Mouse (Mus musculus) embryonic facial prominence, embryonic 13.5 days (tissue): Measurements from ENCODE around the gene Efnb2. TPM values are rescaled to one million over a fixed set of nuclear protein-coding genes. Genes with fewer than 3 reads are reported as not detected.

Experiments
- ATAC-seq: fragments of 200-750 bp; cut with Nextera tagmentation; 2 replicates; pipeline ENCODE4 v1.8.0; 2017; ENCODE audit warnings: low read depth; ENCODE audit not compliant: insufficient number of reproducible peaks, insufficient read depth, low FRiP score, low TSS enrichment
- H3K27ac ChIP-seq: fragments of 300-500 bp; sonication (generic); 2 replicates; pipeline ENCODE4 v1.5.1; 2015; ENCODE audit warnings: moderate library complexity, mild to moderate bottlenecking, inconsistent platforms
- H3K27me3 ChIP-seq: fragments of 300-500 bp; sonication (generic); 2 replicates; pipeline ENCODE4 v1.6.1; 2015; ENCODE audit warnings: mild to moderate bottlenecking, inconsistent platforms
- H3K36me3 ChIP-seq: fragments of 300-500 bp; sonication (generic); 2 replicates; pipeline ENCODE4 v1.6.1; 2015; ENCODE audit warnings: mild to moderate bottlenecking, inconsistent platforms
- H3K4me1 ChIP-seq: fragments of 300-500 bp; sonication (generic); 2 replicates; pipeline ENCODE4 v1.6.1; 2015; ENCODE audit warnings: inconsistent platforms
- H3K4me2 ChIP-seq: fragments of 300-500 bp; sonication (generic); 2 replicates; pipeline ENCODE4 v1.6.1; 2015; ENCODE audit warnings: moderate library complexity, mild to moderate bottlenecking, inconsistent platforms
- H3K4me3 ChIP-seq: fragments of 300-500 bp; sonication (generic); 2 replicates; pipeline ENCODE4 v1.5.1; 2015; ENCODE audit warnings: mild to moderate bottlenecking, inconsistent platforms
- H3K9ac ChIP-seq: fragments of 300-500 bp; sonication (generic); 2 replicates; pipeline ENCODE4 v1.6.1; 2015; ENCODE audit warnings: mild to moderate bottlenecking, inconsistent platforms
- H3K9me3 ChIP-seq: fragments of 300-500 bp; sonication (generic); 2 replicates; pipeline ENCODE4 v1.6.1; 2016; ENCODE audit warnings: inconsistent platforms
- WGBS: fragments of 180-500 bp; shearing (Covaris S2); methylation state at CpG from one replicate; pipeline ENCODE4 v1.1.7; 2015; ENCODE audit warnings: mixed read lengths; 5-methylcytosine and 5-hydroxymethylcytosine counted together
- polyA plus RNA-seq: library from polyadenylated mRNA; unstranded; fragments of >200 nt; fragmentation: Nextera tagmentation; extraction: Ambion mirVana; gene quantifications from 2 replicates; pipeline ENCODE4 v1.2.1, GENCODE M21; 2015

Efnb2 gene
- polyA plus RNA-seq, 1 experiment from 2014 or later, result 37.1 TPM

- H3K27me3 ChIP-seq, result no peaks in the 10 kb centered on the region
- whole genome bisulfite sequencing, result 80% methylated on average over 5 of the region's 5 CpGs
- H3K36me3 ChIP-seq, result peaks cover 65% of the 10 kb centered on the region
- no peak overlapping the region for H3K27ac ChIP-seq
- no peak overlapping the region for H3K4me3 ChIP-seq
- 0 out of 2 replicates have a peak, but pooled peaks cover 3% of the 10 kb centered on the region for H3K4me1 ChIP-seq
- no peak overlapping the region for H3K4me2 ChIP-seq
- no peak overlapping the region for H3K9ac ChIP-seq
- H3K9me3 ChIP-seq, result no peaks in the 10 kb centered on the region
- no peak for ATAC-seq
Observed at GRCm38 (mm10) chr8:8674864-8675263, 13.8 kb upstream of the Efnb2 start.

DNA sequence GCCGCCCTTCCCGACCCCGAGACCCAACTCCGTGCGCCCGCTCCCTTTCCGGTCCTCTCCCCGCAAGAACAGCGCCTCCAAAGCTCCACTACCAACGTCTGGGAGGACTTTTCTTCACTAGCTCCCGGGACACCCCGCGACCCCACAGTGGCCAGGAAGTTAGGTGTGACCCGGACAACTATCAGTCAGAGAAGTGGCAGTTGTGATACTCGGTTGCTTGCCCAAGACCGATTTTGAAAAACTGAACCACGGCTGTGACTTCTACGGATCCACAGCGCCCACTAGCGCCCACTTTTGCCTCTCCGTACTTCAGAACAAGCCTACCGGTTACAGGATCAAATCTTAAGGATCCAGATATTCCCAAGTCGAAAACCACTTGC is 707 bp upstream of the Efnb2 start:
- H3K27ac ChIP-seq, result peak overlapping the region; percentile 74
- H3K4me1 ChIP-seq, result peaks cover 15% of the 10 kb centered on the region
- no peaks in the 10 kb centered on the region for H3K27me3 ChIP-seq
- peak overlapping the region; percentile 98 for H3K9ac ChIP-seq
- H3K36me3 ChIP-seq, result peaks cover 12% of the 10 kb centered on the region
- H3K9me3 ChIP-seq, result no peaks in the 10 kb centered on the region
- H3K4me3 ChIP-seq, result peak overlapping the region; percentile 95
- peak overlapping the region; percentile 86 for H3K4me2 ChIP-seq
- peak; percentile 2; the same call in 1 of the 2 replicates for ATAC-seq
- WGBS, result under 1% methylated on average over 23 of the region's 23 CpGs

DNA sequence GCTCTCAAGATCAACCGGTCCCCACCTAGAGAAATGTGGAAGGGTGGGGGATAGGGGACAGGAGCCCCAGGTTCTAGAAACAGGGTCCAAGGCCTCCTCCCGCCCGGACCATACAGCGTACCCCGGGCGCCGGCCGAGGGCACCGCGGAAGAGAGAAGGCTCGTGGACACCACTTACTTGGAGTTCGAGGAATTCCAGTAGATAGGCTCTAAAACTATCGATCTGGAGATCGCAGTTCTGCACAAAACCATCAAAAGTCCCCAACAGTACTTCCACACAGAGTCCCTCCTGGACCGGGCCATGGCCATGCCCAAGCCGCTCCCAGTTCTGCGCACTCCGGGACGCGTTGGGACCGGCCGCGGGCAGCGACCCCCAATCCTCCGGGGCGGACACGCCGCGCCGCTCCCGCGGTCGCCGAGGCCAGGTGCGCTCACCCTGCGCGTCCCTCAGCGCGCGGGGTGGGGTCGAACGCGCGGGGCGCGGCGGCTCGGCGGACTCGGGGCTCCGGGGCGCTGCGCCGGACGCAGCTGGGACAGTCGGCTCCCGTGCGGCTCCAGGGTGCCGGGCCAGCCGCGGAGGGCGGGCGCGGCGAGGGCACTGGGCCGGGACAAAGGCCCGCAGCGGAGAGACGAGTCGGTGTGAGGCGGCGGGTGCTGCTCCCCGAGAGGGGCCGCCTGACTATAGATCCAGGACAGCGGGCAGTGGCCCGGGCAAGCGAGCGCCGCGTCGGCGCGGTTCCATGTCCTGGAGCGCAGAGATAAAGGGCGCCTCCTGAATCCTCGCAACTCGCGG is 539 bp downstream of the Efnb2 start:
- Histone ChIP-seq H3K4me2 (peak overlapping the region; percentile 86), H3K27ac (peak overlapping the region; percentile 89), H3K27me3 (no peaks in the 10 kb centered on the region), H3K4me1 (peaks cover 28% of the 10 kb centered on the region), H3K4me3 (peak overlapping the region; percentile 95), H3K36me3 (peaks cover 4% of the 10 kb centered on the region; the same call in 1 of the 2 replicates), H3K9ac (peak overlapping the region; percentile 98), H3K9me3 (no peaks in the 10 kb centered on the region)
- WGBS, result under 1% methylated on average over 88 of the region's 88 CpGs
- peak; percentile 4 for ATAC-seq

GRCm38 (mm10) chr8:8659503-8660306 is 1.3 kb downstream of the Efnb2 start:
- no peaks in the 10 kb centered on the region for H3K27me3 ChIP-seq
- peak overlapping the region; percentile 89 for H3K27ac ChIP-seq
- H3K4me2 ChIP-seq, result peak overlapping the region; percentile 86
- no peak for ATAC-seq
- H3K4me3 ChIP-seq, result peak overlapping the region; percentile 95
- peak overlapping the region; percentile 98 for H3K9ac ChIP-seq
- H3K4me1 ChIP-seq, result peaks cover 35% of the 10 kb centered on the region
- WGBS, result under 1% methylated on average over 53 of the region's 53 CpGs
- H3K9me3 ChIP-seq, result no peaks in the 10 kb centered on the region
- no peaks in the 10 kb centered on the region for H3K36me3 ChIP-seq

DNA sequence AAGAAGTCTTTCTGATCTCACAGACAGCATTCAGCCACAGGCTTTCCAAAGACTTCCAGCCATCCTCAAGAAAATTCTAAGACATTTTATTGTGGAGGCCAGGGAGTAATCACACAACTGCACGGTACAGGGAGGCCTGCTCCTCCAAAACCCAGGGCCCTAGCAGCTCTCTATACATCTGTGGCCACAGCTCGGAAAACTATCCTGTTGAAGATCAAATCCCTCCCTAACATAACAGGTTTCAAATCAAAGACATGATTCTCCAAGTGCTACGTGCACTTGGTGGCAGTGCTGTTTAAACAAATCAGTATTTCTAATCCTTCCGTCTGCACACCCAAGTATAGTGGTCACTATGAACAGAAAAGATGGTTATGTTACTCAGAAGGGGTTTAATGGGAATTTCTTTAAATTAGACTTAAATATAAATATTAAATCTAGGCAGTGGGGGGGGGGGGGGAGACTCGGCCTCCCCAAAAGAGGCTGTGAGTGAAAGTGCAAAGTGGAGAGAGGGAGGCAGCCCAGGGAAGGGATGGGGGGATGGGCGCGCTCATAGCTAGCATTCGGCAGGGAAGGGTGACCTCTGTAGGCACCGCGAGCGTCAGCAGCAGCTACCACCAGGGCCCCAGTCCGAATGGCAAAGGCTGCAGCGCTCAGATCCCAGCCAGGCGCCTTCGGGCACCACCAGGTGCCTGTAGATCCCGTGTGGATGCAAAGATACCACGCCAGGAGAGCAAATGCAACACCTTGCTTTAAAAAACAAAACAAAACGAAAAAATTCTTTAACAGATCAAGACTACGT is 2.4 kb downstream of the Efnb2 start:
- 1% methylated on average over 19 of the region's 19 CpGs for WGBS
- H3K4me3 ChIP-seq, result peak overlapping the region; percentile 95
- no peaks in the 10 kb centered on the region for H3K36me3 ChIP-seq
- H3K9me3 ChIP-seq, result no peaks in the 10 kb centered on the region
- no peaks in the 10 kb centered on the region for H3K27me3 ChIP-seq
- peak overlapping the region; percentile 89 for H3K27ac ChIP-seq
- peak overlapping the region; percentile 86 for H3K4me2 ChIP-seq
- peaks cover 45% of the 10 kb centered on the region for H3K4me1 ChIP-seq
- peak overlapping the region; percentile 98 for H3K9ac ChIP-seq
- no peak for ATAC-seq

DNA sequence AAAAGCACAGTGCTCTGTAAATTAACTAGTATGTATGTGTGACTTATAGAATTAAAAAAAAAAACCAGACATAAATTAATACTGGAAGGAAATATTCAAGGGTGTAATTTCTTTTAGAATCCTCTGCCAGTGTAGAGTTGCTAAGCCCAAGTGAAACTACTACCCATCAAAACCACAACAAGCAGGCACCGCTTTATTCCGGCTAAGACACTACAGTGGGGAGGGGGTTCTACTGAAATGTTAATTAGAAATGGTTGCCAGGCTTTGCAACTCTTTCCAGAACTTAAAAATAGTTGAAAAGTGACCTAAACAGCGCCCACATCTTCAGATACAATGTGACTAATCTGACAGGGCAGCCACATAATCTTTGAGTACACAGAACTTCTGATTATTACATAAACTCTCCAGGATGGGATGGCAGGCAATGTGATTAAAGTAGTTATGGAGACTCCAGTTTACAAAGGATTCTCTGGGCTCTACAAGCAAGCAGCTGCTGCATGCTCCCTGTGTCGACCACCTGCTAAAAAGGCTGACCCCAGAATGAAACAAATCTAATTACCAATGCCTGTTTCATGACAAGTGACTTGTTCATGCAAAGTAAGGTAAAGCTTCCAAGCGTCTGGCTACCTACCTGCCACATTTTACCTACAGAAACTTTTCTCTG is 3.2 kb downstream of the Efnb2 start:
- WGBS, result 11% methylated on average over 5 of the region's 5 CpGs
- Histone ChIP-seq H3K27me3 (no peaks in the 10 kb centered on the region), H3K4me1 (peaks cover 53% of the 10 kb centered on the region), H3K4me2 (peak overlapping the region; percentile 86), H3K9ac (peak overlapping the region; percentile 98), H3K27ac (peak overlapping the region; percentile 89), H3K4me3 (peak overlapping the region; percentile 95), H3K36me3 (no peaks in the 10 kb centered on the region), H3K9me3 (no peaks in the 10 kb centered on the region)
- no peak for ATAC-seq

DNA sequence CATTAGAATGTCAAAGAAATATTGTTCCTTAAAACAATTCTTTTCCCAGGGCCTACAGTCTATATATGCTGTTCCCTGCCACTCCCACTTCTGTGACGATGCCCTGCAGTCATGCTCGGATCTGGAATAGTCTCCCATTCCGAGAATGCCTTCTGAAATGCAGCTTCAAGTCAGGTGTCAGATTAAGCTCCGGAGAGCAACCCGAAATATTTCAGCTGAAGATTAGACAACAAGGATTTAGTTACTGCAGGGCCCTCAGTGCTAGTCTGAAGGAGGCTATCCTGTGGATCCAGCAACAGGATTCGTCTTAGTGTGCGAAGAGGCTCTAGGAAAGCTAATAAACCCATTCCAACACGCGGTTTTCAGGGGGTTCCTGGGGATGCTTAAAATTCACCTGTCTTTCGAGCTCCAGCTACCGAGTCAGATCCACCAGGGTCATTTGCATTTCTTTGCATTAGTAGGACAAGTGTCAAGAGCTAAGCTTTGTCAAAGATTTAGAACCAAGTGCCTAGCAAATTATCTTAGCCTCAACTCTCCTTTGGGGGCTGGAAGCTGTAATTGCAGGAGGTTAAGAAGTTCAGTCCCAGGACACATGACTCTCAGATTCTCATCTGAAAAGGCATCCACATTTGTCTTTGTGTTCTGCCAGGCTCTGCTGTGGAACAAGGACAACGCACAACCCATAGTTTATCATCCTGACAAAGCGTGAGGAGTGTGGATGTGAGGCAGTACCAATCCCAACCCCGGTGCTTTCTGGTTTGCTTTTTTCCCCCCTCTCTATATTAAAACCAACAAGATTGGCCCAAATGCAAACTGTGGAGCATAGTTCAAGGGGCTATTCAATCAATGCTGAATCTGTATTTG is 4.2 kb downstream of the Efnb2 start:
- Histone ChIP-seq H3K4me2 (peak overlapping the region; percentile 86), H3K9me3 (no peaks in the 10 kb centered on the region), H3K27ac (peak overlapping the region; percentile 33; the same call in 1 of the 2 replicates), H3K9ac (peak overlapping the region; percentile 64), H3K27me3 (no peaks in the 10 kb centered on the region), H3K4me3 (peak overlapping the region; percentile 95), H3K4me1 (peaks cover 61% of the 10 kb centered on the region), H3K36me3 (no peaks in the 10 kb centered on the region)
- ATAC-seq, result no peak
- 15% methylated on average over 14 of the region's 14 CpGs for WGBS

DNA sequence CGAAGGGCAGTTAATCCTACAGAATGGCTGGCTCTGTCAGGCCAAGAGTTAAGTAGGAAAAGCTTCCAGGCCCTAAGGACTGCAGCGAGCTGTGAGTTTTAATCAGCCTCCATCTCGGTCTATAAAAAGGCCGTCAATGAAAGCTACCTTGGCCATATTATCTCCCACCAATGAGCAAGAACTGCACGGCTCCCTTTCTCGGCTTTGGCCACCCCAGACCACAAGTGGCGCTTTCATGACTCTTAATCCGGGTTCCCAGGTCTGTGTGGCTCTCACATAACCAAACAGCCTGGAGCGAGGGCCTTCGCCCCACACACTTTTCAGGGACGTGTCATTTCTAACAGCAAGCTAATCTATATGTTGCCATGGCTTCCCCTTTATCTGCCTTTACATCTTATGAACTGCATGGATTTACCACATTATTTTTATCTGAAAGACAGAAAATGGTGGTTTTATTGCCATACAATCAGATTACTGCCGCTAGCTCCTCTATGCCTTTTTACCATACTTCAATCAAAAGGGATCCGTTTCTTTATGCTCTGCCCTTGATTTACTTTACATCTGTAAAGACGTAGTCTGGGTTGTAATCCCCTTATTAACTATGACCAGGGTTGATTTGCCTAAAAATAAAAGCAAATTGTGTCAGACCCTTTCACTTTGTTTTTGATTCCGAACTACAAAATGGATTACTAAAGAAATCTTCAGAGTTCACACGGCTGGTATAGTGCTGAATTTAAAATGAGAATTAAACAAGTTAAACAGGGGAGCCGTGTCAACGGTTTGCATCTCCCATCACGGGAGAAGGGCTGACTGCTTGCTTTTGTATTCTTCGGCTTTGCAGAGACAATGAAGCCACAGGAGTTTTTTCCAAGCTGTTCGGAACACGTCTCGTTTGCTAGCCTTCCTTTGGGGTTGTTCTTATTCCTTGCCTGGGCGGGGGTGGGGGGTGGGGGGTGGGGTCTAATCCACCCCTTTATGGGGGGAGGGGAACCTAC is 5.4 kb downstream of the Efnb2 start:
- no peaks in the 10 kb centered on the region for H3K9me3 ChIP-seq
- peak overlapping the region; percentile 86 for H3K4me2 ChIP-seq
- H3K9ac ChIP-seq, result peak overlapping the region; percentile 64
- H3K27me3 ChIP-seq, result no peaks in the 10 kb centered on the region
- H3K4me1 ChIP-seq, result peaks cover 72% of the 10 kb centered on the region
- no peak for ATAC-seq
- no peaks in the 10 kb centered on the region for H3K36me3 ChIP-seq
- no peak overlapping the region for H3K27ac ChIP-seq
- WGBS, result 23% methylated on average over 24 of the region's 24 CpGs
- H3K4me3 ChIP-seq, result peak overlapping the region; percentile 95

DNA sequence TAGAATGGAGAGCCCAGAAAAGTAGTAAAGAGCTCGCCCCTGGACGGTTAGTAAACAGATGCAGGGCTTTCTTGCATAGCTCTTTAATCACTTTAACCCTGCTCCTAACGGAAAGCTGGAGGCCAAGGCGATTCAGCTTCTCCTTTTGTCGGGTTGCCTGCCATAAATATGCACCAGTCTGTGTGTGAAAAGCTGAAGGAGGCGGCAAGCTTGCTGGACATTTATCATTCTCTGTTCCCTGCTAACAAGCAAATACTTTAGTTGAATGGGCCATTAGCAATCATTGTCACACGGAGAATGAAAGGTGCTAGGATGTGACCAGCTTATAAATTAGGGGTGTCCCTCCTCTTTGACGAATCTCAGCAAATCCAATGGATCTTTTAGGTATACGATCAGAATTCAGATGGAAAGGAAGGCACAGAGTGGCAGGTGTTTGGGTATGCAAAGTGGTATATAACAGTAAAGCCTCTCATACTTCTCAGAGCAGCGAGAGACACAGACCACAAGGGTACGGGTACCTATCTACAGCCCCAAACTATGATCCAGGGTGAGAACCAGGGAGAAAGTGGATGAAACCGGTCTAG is 7.0 kb downstream of the Efnb2 start:
- ATAC-seq, result no peak
- Histone ChIP-seq H3K4me3 (no peak overlapping the region), H3K4me1 (peaks cover 88% of the 10 kb centered on the region)

More for the DNA sequence above, 7.0 kb downstream of the Efnb2 start:
- Histone ChIP-seq H3K36me3 (peaks cover 5% of the 10 kb centered on the region; the same call in 1 of the 2 replicates), H3K27ac (0 out of 2 replicates have a peak overlapping the region, but pooled peaks have one; percentile 11), H3K9me3 (no peaks in the 10 kb centered on the region), H3K27me3 (no peaks in the 10 kb centered on the region), H3K9ac (peak overlapping the region; percentile 21), H3K4me2 (peak overlapping the region; percentile 86)
- WGBS, result 59% methylated on average over 12 of the region's 12 CpGs
